In the genomic region with DNA sequence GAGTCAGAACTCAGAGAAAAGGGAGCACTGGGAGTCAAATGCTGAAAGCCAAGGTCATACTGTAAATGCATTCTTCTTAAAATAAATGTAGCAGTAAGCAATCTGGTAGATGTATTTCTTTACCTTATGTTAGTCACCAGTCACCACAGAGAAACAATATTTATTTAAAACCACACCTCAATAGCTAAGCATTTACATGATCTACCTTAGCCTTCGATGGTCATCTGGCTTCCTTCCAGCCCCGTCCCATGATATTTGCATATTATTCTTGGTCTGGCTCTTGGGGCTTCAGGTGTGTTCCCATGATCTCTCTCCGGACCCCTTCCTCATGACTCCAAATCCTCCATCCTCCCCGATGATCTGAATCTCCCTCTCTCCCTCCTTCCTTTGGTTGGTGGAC, we compare ENCODE assay signal across 8 mouse cellular contexts.
"Had no signal": no experiment of that assay in that cellular context is flagged by ENCODE, and none has a peak within 500 bp of the region (broad histone marks: within the 10 kb centered on the region; RNA-seq: fewer than 3 reads in every experiment).

No protein-coding gene starts in this region.

- DNase-seq: lung, adult 18-20 months; lung, embryonic 14.5 days; lung, postnatal 10 days; lung, postnatal 4 days; right cerebral cortex, postnatal 14 days; thymus, adult 2 months; thymus, postnatal 14 days; thymus, postnatal 36 days had no signal
